Mouse (Mus musculus) adrenal gland, adult (tissue): ENCODE measurements at regions not wholly inside any gene's neighbourhood (a gene's known extent, or its start where the extent isn't known, plus 50 kb on each side); places are given as distances from the start of the nearest gene placed in this dataset.

Experiments used
- DNase-seq, 2 experiments: peaks; one replicate each; pipeline ENCODE4 v3.0.0; 2022 to 2023; ENCODE audit warnings: low spot score in 1 of 2; ENCODE audit not compliant: inconsistent age in 2 of 2

DNA sequence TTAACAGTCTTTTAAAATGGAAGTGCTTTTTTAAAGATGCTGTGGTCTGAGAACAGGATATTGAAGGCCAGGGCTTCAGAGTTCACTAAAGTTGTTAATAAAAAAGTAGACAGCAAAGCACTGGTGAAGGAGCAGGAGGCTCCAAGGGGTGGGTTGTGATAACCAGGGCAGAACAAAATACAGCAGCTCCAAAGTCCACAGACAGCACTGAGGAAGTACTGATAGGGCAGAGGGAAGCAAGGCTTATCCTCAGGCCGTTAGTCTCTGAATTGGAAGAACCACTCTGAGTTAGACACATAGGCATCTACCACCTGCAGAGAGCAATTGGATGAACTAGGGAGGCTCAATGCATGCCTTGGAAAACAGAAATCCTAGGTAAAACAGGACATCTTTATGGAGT is 62.1 kb downstream of the P2ry1 start:
- DNase-seq = no peak

DNA sequence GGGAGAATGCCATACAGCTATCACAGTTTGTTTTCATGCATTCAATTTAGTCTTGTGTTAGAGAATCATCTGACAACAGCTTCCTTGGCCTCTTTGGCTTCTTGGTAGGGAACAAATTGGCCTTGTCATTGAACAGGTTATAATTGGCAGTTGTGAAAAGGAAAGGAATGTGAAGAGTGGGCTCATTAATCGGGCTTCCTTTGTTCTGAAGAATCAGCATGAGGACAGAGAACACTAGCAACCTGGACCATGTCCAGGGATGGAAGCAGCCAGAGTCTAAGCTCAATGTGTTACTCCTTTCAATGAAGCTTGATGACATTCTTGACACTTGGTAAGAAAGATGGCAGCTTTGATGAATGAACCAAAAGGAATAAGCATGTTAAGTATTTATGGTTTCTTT is 64.5 kb downstream of the P2ry1 start:
- DNase-seq = no peak

DNA sequence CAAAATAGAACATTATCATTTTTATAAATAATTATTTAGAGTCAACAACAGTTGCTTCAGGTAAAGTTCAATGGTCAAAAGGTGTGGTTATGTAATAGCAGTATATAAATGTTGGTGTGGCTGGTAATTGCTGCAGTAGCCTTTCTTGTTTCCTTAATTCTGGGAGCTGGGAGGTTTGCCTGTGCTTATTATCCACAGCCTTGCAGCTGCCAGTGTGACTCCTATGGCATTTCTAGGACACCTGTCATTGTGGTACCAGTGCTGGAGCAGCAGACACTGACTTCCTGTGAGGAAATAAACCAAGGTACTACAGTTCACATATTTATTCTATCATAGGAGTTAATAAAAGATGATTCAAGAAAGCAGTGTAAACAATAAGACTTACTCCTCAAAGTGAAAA is 65.6 kb downstream of the P2ry1 start:
- DNase-seq = no peak

DNA sequence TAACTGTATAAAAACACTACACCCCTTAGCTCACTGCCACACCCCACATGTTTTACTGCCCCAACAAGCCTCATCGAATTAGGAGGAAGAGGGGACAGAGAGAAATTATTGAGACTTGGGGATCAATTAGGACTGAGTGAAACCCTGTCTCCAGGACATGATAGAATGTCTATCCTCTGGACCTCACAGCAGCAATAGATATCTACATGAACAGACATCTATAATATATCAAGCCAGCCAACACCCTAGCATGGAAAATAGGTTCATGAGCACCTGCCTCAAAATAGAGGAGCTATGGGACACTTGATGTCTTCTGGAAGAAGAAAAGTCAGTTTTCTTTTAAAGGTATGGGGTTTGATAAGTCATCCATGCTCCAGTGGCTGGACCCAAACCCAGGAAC is 68.4 kb downstream of the P2ry1 start:
- no peak for DNase-seq

DNA sequence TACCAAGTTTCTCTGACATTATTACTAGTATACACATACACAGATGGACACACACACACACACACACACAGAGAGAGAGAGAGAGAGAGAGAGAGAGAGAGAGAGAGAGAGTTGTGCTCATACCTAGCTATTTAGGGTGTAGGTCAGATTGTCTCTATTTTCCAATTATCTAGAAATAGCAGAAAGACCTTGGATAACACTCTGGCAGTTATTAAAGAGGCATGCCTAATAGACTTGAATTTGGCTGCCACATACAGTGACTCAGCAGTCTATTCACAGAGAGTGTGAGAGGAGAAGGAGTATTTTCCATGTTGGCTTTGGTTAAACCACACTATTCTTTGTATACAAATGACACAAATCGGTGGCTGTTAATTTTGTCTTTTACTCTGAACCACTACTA is 69.7 kb downstream of the P2ry1 start:
- DNase-seq = no peak

DNA sequence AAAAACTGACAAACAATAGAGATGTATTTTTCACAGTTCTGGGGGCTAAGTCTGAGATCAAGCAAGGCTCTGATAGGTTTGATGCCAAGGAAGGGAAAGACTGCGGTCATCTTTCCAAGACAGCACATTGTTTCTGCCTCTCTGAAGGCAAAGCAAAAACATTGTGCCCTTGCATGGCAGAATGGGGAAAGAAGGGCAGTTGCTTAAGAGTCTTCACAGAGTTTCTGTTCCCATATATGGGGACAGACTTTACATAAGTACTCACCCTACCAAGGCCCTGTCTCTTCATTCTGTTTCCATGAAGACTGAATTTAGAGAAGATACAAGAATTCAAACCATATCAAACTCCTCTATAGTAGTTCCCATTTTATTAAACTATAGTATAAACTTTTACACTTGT is 70.5 kb downstream of the P2ry1 start:
- no peak for DNase-seq

DNA sequence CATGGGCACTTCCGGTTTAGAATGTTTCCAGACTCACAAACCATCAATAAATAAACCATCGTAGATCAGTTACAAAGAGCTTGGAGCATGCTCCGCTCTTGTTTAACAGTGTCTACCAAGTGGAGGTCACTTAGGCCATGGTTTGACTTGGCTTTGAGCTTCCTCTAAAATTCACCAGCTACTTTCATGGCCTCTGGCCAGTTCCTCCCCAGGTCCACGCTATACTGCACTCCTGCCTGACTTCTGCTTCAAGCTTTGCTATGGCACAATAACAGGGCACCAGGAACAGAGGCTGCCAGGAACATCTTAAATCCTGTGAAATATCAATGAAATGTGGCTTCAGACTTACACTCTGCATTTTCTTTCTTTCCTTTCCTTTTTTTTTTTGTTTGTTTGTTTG is 71.2 kb downstream of the P2ry1 start:
- DNase-seq = no peak

DNA sequence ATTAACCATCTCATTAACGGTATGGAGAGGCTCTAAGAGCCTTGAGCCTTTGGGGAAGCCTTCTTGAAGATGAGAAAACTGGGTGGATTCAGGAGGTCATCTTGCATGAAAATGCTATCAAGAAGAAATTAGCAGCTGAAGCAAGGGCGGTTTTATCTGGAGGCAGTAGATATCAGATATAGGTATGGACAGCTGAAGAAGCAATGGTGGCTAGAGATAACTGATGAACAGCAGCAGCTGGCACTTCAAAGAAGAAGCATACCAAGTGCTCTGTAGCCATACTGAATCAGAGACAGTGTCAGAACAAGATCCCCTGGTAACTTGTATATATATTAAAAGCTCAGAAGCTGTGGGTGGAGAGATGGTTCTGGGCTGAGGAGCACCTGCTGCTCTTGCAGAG is 73.2 kb downstream of the P2ry1 start:
- no peak for DNase-seq

DNA sequence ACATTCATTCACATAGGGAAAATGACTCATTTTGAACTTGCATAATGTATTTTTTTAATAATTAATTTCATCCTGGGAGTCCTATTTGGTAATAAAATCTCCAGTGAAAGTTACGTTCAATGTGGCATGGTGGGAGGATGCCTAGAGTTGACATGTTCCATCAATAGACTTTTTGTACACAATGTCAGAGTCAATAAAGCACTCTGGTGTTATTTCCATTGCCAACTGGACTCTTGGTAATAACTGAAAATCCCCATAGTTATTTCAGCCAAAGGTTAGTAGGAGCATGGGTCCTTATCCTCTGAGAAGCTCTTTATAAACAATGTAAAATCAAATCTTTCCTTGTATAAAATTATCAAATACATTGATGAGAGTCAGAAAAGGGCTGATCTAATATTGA is 87.3 kb downstream of the P2ry1 start:
- no peak for DNase-seq

DNA sequence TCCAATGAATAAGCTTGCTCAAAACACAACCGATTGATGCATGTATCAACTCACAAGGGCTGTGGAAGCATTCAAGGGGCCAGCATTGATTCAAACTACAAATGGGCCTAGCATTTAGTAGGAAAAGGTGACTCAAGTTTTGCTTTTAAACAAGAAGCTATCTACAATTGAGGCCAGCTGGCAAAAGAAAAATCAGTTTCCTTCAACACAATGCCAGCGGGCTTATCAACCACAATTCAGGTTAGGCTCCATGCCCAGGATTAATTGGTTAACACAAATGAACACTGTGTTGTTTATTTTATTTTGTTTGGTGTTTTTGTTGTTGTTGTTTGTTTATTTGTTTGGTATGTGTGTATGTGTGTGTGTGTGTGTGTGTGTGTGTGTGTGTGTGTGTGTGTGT is 89.4 kb downstream of the P2ry1 start:
- no peak for DNase-seq

DNA sequence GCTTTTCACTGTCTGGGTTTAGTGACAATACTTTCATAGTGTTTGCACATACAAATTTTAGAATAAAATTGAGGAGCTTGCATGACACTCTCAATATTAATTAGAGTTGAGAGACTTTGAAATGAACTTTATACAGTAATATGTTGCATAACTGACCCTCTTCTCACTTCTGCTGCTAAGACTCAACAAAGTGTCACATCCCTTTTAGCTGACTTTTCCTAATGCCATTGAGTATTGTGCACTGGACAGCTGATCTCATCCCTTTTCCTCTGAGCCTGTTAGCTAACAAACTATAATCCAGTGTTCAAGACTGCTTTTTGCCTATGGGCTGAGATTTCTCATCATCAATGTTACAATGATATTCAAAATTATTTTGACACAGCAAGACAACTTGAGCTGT is 113.8 kb downstream of the P2ry1 start:
- no peak for DNase-seq

DNA sequence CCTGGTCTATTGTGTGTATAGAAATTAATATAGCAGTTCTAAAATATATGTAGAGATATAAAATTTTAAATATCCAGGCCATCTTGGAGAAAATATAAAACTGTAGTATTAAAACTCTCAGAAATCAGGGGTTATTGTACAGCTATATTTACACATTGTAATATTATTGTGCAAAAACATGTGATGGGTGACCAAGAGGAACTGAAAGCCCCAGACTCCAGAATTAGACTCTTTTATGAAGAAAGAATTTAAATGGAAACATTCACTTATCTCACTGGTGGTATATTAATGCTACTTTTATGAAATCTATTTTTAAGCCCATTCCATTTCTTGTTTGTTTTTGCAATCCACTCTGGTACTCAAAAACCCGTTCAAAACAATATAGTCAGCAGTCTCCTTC is 130.5 kb downstream of the P2ry1 start:
- DNase-seq = no peak

DNA sequence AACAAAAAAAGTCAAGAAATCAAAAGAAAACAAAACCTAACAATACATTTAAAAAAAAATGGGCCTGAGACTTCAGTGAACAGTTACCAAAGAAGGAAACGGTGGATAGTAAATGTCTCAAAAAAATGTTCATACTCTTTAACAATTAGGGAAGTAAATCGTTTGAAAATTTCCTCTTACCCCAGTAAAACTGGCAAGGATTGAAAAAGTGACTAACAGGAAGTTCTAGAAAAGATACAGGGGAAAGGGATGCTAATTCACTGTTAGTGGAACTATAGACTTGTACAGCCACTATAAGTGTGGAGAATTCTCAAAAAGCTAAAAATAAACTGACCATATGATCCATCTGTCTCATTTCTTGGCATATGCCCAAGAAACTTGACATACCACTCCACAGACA is 151.5 kb downstream of the P2ry1 start:
- DNase-seq = no peak

DNA sequence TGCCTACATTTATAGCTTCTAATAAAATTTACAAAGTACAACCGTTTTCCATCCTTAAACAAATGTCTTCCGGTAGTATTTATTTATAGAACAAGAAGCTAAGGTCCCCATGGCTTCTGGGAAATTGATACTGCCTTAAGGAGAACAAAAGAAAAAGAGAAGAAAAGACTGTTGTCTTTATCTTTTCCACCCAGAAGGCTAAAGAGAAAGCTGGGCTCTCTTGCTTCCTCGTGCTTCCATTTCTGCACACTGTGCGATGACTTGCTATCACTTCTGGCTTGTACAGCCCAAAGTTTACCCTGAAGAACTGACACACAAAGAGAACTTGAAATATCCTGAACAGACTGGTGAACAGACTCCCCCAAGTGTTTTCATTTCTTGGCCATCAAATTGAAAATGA is 157.2 kb downstream of the P2ry1 start:
- DNase-seq = no peak

DNA sequence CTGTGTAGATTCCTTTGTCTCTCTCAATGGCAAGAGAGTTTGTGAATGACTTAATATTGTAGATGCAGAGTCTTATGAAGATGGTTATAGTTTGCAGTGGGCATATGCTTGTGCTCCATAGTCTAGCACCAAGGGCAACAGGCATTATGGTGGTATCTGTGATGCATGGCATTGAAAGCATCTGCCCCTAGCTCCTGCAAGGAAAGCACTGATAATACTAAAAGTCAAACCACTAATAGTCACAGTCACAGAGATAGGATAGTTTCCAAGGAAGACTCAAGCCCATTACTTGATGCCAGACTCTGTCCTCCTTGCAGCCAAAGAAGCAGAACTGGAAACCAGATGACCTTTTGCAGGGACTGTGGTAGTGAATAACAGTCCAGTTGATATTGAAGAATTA is 158.8 kb downstream of the P2ry1 start:
- no peak for DNase-seq

DNA sequence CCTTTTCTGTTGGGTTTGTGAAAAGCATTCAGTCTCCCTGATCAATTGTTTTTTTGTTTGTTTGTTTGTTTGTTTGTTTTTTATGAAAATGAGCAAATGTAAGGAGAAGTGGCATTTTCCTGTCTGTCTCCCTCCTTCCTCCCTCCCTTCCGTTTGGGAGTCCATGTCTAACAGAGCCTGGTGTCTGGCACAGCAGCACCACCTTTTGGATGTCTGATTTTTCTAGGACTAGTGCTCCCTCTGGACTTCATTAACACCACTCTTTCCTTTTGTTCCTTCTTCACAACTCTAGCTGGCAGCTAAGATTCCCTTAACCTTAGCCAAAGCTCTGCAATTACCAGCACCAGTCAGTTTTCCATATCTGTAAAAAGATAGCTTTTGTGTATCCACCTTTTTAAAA is 175.6 kb upstream of the Rap2b start:
- DNase-seq = peak in 1 of 2 experiments; percentile 51

DNA sequence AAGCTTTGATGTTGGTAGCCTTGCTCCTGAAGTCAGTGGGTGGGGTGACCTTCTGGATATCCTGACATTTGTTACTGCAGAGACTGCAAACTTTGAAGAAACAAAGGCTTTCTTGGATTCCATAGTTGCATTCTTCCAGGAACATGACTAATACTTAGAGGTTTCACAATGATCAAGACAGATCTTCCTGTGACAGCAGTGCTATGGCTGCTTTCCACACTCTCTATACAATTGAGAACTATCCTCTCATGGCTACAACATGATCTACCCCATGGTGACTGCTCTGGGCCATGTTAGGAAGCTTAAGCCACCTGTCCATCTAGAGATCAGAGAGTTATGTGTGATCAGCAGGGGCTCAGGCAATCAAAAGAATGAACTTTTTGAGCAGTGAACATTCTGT is 172.8 kb upstream of the Rap2b start:
- peak in 1 of 2 experiments; percentile 79 for DNase-seq

DNA sequence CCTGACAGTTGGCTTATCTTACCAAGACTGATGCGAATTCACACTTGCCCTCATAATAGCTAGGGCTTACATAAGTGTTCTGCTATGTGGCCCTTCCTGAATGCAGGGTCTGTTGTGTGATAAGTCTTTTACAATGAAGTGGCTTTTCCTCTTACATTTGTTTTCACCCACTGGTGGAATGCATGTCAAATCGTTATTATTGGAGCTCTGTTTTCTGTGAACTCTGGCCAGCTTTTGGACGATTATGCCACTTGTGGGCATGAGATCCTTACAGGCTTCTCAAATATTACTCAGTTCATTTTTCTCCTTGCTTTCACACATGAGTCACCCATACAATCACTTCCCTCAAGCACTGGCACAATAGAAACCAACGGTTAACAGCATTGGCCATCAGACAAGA is 144.9 kb upstream of the Rap2b start:
- no peak for DNase-seq

DNA sequence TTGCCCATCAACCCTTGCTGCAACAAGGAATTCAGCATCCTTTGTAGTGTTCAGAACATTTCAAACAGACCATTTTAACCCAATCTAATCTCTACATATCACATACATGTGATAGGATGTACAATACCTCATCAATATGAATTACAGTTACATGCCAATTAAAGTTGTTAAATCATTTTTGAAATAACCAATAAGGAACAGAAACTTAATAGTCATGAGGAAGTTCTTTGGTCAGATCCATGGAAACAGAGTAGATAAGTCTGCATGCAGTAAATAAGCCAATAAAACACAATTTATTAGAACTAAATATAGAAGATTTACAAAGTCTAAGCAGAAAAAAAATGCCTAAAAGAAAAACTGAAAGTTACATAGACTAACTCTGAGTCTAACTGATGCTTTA is 136.9 kb upstream of the Rap2b start:
- DNase-seq = no peak

DNA sequence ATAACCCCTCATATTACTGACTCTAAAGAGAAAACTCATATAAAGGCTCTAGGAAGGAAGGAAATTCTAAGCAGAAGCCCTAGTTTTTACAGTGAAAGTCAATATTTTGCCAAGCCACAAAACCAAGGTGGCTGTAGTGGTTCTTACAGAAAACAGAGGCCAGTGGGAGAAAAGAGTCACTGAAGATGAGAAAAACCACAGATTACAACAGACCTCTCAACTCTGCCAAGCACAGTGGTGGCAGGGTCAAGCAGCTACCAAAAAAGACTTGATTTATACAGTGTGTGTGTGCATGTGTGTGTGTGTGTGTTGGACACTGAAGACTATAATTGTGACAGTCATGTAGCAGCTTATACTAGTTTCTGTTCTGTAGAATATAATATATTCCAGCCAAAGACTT is 136.4 kb upstream of the Rap2b start:
- DNase-seq = no peak

DNA sequence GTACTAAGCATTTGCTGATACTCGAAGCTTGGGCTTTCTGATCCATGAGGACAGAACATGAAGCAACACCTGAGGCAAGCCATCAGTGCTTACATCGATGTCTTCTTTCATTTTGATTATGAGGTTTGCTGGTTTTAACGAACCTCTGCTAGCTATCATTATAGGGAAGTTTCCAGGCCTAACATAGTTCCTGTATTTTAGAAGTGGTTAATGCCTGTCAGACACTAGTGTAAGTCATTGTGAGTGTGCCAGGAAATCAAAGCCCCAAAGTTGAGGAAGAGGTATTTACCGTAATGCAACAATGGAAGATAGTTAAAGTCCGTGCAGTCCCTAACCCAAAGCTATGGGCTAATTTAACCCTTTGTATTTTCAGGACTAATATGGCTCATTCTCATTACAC is 120.1 kb upstream of the Rap2b start:
- DNase-seq = peak in 1 of 2 experiments; percentile 12

DNA sequence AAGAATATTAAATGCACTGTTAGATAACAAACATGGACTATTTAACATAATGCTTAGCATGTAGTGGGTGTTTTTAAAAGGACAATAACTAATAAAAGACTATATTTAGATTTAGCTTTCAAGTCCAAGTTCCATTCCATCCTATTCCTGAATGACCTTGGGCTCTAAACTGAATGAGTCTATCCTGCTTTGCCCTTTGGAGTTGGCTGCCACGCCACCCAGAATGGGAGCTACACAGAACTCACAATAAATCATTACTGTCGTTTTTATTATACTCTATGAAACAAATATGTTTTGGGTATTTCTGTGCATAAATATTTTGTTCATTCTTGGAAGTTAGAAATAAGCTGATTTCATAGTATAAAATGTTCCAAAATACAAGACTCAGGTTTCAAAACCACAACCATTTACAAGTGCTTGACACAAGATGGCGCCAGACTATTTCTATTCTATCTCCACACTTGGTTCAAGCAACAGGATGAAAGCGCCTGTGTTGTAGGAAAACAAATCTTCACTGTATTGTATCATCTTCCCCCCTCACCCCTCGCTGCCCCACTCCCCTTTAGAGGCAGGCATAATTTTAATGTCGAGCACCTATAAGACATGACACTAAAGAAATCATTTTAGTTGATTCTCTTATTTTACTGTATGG is 117.4 kb upstream of the Rap2b start:
- DNase-seq = peak; percentile 10 to 67

DNA sequence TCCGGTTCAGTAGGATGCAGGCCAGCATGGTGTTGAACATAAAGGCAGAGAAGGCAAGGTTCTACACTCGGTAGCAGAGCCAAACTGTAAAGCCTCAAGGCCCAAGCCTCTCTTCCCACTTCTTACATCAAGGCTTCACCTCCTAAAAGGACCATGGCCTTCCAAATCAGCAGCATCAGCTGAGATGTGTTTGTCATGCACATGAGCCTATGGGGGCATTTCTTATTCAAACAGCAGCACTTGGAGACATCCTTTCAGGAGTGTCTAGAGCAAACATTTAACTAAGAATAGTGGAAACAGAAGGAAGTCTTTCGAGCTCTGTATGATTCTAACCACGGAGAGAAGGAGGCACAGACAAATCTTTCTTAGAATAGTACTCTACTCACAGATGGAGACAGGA is 115.0 kb upstream of the Rap2b start:
- peak in 1 of 2 experiments; percentile 11 for DNase-seq

DNA sequence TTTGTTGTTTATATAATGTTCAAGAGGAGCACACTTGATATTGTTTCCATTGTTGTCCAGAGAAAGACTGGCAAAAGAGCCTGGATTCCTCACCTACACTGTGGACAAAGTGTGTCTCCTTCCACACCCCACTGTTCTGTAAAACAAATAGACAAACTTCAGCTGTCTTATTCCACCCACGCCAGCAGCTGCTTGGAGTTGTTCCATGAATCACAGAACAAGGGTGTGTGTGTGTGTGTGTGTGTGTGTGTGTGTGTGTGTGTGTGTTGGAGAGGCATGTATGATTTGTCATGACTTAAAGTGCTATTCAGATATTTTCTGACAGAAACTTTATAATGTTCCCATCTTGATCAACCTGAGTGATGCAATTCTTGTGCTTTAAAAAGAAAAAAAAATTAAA is 114.1 kb upstream of the Rap2b start:
- no peak for DNase-seq
